Mouse (Mus musculus) heart, embryonic 11.5 days (tissue): ENCODE data around the gene Cks1b. TPM values are rescaled to one million over a fixed set of nuclear protein-coding genes. Genes with fewer than 3 reads are reported as not detected.

Experiments used
- ATAC-seq: fragments of 200-750 bp; cut with Nextera tagmentation; replicated peaks from 2 replicates; pipeline ENCODE4 v1.8.0; 2017; ENCODE audit warnings: moderate library complexity; ENCODE audit not compliant: insufficient number of reproducible peaks, low FRiP score, low TSS enrichment
- H3K27ac ChIP-seq: fragments of 300-500 bp; sonication (generic); 2 replicates; pipeline ENCODE4 v1.5.1; 2014; ENCODE audit warnings: mild to moderate bottlenecking, low read depth, low read length
- H3K27me3 ChIP-seq: fragments of 300-500 bp; sonication (generic); 2 replicates; pipeline ENCODE4 v1.6.1; 2014; ENCODE audit warnings: mild to moderate bottlenecking, low read length, mixed read lengths; ENCODE audit not compliant: control insufficient read depth, insufficient read depth
- H3K36me3 ChIP-seq: fragments of 300-500 bp; sonication (generic); 2 replicates; pipeline ENCODE4 v1.6.1; 2014; ENCODE audit warnings: mild to moderate bottlenecking, low read length, moderate library complexity, mixed read lengths; ENCODE audit not compliant: control insufficient read depth, insufficient read depth
- H3K4me1 ChIP-seq: fragments of 300-500 bp; sonication (generic); 2 replicates; pipeline ENCODE4 v1.6.1; 2014; ENCODE audit warnings: low read length; ENCODE audit not compliant: control insufficient read depth, insufficient read depth
- H3K4me2 ChIP-seq: fragments of 300-500 bp; sonication (generic); 2 replicates; pipeline ENCODE4 v1.6.1; 2014; ENCODE audit warnings: mild to moderate bottlenecking, moderate library complexity
- H3K4me3 ChIP-seq: fragments of 300-500 bp; sonication (generic); 2 replicates; pipeline ENCODE4 v1.5.1; 2014; ENCODE audit warnings: low read depth, low read length
- H3K9ac ChIP-seq: fragments of 300-500 bp; sonication (generic); 2 replicates; pipeline ENCODE4 v1.6.1; 2014; ENCODE audit warnings: mild to moderate bottlenecking, low read depth, low read length, moderate library complexity
- H3K9me3 ChIP-seq: fragments of 300-500 bp; sonication (generic); replicated peaks from 2 replicates; pipeline ENCODE4 v1.6.1; 2016; ENCODE audit warnings: low read length; ENCODE audit not compliant: control insufficient read depth
- WGBS: fragments of 180-500 bp; shearing (Covaris S2); extraction: QIAGEN DNeasy Blood & Tissue Kit; methylation state at CpG from one replicate; pipeline ENCODE4 v1.1.7; 2014; ENCODE audit not compliant: insufficient replicate concordance; 5-methylcytosine and 5-hydroxymethylcytosine counted together
- polyA plus RNA-seq: library from polyadenylated mRNA; unstranded; fragments of >200 nt; fragmentation: Nextera tagmentation; extraction: Ambion mirVana; gene quantifications from 2 replicates; pipeline ENCODE4 v1.2.1, GENCODE M21; 2014

Gene Cks1b
- polyA plus RNA-seq, 1 experiment from 2014 or later, result 411 TPM

DNA sequence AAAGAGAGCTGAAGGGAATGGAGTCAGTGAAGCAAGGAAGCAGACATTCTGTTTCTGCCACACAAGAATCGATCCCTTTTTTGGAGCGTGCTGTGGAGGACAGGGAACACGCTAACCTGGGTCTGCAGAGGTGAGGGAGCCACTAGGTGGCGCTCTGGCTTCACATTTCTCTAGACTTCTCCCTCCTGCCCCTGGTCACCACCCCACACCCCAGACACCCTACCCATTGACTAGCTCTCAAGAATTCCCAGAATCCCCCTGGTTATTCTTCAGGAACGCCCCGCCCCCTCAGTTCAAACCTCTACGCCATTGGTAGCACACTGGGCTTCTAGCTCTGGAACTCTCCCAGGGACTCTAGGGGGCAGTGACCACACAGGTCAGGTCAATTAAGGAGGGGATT lies 31.4 kb upstream of the Cks1b start:
- ATAC-seq, result no peak; the same call in 1 of the 2 replicates
- Histone ChIP-seq H3K27ac (peak overlapping the region; percentile 80), H3K4me1 (peaks cover 33% of the 10 kb centered on the region), H3K36me3 (peaks cover 8% of the 10 kb centered on the region), H3K4me2 (peak overlapping the region; percentile 38), H3K27me3 (no peaks in the 10 kb centered on the region), H3K4me3 (no peak overlapping the region), H3K9me3 (no peaks in the 10 kb centered on the region), H3K9ac (no peak overlapping the region)
- 41% methylated on average over 7 of the region's 7 CpGs for WGBS

DNA sequence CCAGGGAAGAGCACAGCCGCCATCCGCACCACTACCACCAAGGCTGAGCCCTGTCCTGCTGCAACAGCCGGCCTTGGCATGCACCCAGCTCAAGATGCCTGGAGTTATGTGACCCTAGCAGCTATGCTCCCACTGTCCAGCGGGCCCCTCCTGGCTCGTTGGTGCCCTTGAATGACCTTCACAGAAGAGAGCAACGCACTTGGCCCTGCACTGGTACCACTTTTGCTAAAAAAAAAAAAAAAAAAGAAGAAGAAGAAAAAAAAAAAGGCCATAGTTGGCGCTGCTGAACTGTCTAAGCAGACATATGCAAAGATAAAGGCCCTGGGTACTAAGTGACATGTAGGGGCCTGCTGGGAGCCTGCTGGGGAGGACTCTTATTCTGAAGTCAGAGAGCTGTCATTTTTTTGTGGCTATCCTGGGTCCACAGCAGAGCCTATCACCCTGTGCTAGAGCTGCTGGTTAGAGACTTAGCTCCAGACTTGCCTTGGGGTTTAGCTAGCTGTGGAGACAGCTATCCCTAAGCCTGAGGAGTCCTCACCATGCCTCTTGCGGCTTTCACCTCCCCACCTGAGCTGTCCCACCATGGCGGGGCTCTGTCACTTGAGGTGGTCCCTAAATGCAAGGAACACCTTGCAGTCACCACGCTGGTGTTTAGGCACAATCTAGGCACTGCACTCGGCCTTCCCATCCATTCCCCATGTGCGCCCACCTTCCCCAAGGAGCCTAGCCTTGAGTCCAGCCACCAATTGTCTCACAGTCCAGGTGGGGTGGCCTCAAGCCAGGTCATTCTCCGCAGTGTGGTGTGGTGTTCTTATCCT lies 30.7 kb upstream of the Cks1b start:
- H3K27me3 ChIP-seq, result no peaks in the 10 kb centered on the region
- peak overlapping the region; percentile 80 for H3K27ac ChIP-seq
- peak; percentile 55; the same call in 1 of the 2 replicates for ATAC-seq
- H3K4me2 ChIP-seq, result peak overlapping the region; percentile 38
- peaks cover 33% of the 10 kb centered on the region for H3K4me1 ChIP-seq
- peaks cover 8% of the 10 kb centered on the region for H3K36me3 ChIP-seq
- 0 out of 2 replicates have a peak overlapping the region, but pooled peaks have one; percentile 16 for H3K9ac ChIP-seq
- no peak overlapping the region for H3K4me3 ChIP-seq
- H3K9me3 ChIP-seq, result no peaks in the 10 kb centered on the region
- WGBS, result 43% methylated on average over 13 of the region's 13 CpGs

DNA sequence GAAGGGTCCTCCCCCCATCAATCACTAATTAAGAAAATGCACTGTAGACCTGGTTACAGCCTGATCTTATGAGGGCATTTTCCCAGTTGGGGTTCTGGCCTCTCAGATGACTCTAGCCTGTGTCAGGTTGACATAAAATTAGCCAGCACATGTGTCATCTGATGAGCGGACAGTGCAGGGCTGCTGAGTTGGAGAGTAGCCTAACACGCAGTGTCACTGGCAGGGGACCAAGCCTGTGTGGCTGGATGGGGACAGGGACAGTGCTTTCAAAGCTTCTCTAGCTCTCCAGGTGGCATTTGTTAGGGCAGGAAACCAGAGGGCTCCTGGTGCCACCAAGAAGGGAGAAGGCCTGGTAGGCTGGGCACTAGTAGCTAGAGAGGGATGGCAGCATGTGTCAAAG lies 22.5 kb upstream of the Cks1b start:
- H3K27me3 ChIP-seq, result no peaks in the 10 kb centered on the region
- 86% methylated on average over 2 of the region's 2 CpGs for WGBS
- H3K4me1 ChIP-seq, result peaks cover 12% of the 10 kb centered on the region; the same call in 1 of the 2 replicates
- no peak overlapping the region for H3K4me2 ChIP-seq
- no peak overlapping the region for H3K9ac ChIP-seq
- no peak overlapping the region for H3K4me3 ChIP-seq
- no peak overlapping the region for H3K27ac ChIP-seq
- no peaks in the 10 kb centered on the region for H3K9me3 ChIP-seq
- ATAC-seq, result no peak
- H3K36me3 ChIP-seq, result peaks cover 12% of the 10 kb centered on the region

DNA sequence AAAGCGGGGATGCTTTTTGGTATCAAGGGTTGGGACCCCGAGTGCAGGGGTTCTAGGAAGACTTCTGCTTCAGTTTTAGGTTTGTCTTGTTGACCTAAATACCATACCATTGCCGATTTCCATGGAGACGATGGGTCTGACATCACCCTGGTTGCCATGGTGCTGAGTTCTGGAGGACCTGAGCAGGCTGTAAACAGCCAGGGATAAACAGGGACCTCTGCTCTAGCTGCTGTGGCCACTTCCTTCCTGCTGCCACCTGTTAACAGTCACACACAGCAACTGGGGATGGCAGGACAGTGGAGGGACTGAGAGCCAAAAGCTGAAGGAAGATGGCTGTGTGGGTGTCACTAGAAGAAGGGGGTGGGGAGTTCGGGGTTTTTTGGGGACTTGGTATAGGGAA lies 19.1 kb upstream of the Cks1b start:
- 37% methylated on average over 5 of the region's 5 CpGs for WGBS
- peak overlapping the region; percentile 68 for H3K27ac ChIP-seq
- H3K4me2 ChIP-seq, result peak overlapping the region; percentile 72
- peak overlapping the region; percentile 78 for H3K9ac ChIP-seq
- no peaks in the 10 kb centered on the region for H3K27me3 ChIP-seq
- peaks cover 10% of the 10 kb centered on the region for H3K36me3 ChIP-seq
- peaks cover 12% of the 10 kb centered on the region; the same call in 1 of the 2 replicates for H3K4me1 ChIP-seq
- H3K4me3 ChIP-seq, result peak overlapping the region; percentile 57
- H3K9me3 ChIP-seq, result no peaks in the 10 kb centered on the region
- no peak for ATAC-seq

DNA sequence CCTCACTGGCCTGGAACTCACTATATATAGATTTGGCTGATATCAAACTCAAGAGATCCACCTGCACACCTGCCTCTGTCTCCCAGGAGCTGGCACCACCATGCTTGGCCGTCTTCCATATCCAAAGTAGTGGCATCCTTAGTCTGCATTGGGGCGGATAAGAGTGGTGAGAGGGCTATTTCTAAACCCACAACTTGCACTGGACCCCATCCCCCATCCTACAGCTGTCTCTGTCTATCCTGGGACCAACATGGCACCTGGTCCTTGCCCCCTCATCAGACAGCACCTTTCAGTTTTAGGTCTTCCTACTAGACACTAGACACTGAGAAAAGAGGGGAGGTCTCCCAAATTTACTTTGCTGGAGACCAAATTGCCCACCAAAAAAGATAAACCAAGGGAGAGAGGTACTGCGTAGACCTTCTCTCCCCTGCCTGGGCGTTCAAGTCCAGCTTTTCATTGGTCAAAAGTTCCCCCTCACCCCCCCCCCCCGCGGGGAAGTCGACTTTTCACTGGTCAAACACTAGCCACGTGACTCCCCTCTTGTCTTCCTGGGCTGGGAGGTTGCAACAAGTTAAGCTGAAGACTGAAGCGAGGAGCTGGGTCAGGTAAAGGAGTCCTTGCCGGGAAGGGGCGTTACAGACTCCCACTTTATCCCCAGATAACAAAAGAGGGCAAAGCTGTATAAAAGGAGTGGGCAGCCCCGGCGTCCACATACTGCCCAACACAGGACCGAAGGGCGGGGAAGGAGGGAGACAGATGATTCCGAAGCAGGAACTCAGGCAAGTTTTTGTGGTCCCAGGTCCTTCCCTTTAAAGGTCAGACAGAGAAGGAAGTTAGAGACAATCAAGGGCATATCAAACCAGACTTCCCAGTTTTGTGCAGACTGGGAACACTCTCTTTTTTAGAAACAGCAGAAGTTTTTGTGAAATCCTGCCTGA lies 18.3 kb upstream of the Cks1b start, which contains the start of gene Pbxip1:
Gene Pbxip1 (plus strand): TSS at position 531 of the 938 bp plus-strand sequence.
- Histone ChIP-seq H3K4me2 (peak within 1 kb of the TSS; percentile 72), H3K9me3 (no peaks in the 10 kb centered on the region), H3K27ac (peak within 1 kb of the TSS; percentile 68), H3K27me3 (no peaks in the 10 kb centered on the region), H3K36me3 (peaks cover 12% of the 10 kb centered on the region), H3K4me3 (peak within 1 kb of the TSS; percentile 57), H3K9ac (peak within 1 kb of the TSS; percentile 78), H3K4me1 (peaks cover 15% of the 10 kb centered on the region)
- 5% methylated on average over 16 of the region's 16 CpGs for WGBS
- ATAC-seq, result peak; percentile 60

DNA sequence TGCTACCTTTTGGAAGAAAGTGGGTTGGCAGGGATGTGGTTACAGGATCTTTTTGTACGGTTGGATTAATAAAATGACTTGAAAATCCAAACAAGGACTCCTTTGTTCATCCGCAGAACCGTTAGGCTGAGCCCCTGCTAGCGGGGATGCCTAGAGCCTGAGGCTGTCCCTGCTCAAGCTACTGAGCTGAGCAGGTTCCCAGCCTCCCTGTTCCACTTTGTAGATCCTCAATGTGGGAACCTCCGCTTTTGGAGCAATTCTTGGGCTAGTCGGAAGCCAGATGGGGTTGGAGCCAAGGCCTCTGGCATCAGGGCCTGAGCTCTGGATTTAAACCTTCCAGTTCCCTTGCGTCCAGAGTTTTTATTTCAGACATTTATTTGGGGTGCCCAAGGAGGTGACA lies 16.9 kb upstream of the Cks1b start:
- ATAC-seq, result no peak

DNA sequence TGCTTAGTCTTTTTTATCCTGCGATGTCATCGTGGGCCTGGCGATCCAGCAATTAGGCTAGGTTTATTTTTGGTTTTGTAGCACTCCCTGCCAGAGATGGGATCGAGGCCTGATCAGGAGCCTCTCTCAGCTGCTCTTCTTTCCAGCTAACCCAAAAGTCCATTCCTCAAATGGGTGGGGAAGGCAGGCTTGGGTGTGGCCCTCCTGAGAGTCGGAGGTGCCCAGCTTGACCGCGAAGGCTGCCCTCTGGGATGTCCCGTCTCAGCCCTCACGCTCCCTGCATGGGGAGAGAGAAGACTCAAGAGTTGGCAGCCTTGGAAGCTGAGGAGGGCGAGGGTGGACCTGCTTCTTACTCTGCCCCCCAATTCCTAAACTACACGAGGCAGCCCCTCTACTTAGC lies 16.3 kb upstream of the Cks1b start:
- no peak overlapping the region for H3K4me2 ChIP-seq
- no peaks in the 10 kb centered on the region for H3K9me3 ChIP-seq
- 76% methylated on average over 11 of the region's 11 CpGs for WGBS
- no peak overlapping the region for H3K4me3 ChIP-seq
- H3K9ac ChIP-seq, result no peak overlapping the region
- ATAC-seq, result no peak
- peaks cover 11% of the 10 kb centered on the region for H3K36me3 ChIP-seq
- no peak overlapping the region for H3K27ac ChIP-seq
- peaks cover 21% of the 10 kb centered on the region for H3K4me1 ChIP-seq
- no peaks in the 10 kb centered on the region for H3K27me3 ChIP-seq

More for the DNA sequence above, 16.9 kb upstream of the Cks1b start:
- WGBS, result 81% methylated on average over 7 of the region's 7 CpGs
- Histone ChIP-seq H3K4me3 (no peak overlapping the region), H3K27ac (no peak overlapping the region), H3K27me3 (no peaks in the 10 kb centered on the region), H3K9me3 (no peaks in the 10 kb centered on the region), H3K9ac (no peak overlapping the region), H3K36me3 (peaks cover 13% of the 10 kb centered on the region), H3K4me1 (peaks cover 21% of the 10 kb centered on the region), H3K4me2 (no peak overlapping the region)

DNA sequence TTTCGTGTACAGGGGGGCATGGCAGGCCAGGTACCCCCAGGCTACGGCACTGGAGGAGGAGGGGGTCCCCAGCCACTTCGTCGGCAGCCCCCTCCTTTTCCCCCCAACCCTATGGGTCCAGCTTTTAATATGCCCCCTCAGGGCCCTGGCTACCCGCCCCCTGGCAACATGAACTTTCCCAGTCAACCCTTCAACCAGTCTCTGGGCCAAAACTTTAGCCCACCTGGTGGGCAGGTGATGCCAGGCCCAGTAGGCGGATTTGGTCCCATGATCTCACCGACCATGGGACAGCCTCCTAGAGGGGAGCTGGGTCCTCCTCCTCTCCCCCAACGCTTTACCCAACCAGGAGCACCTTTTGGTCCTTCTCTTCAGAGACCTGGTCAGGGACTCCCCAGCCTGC lies 14.4 kb upstream of the Cks1b start:
- no peak overlapping the region for H3K27ac ChIP-seq
- H3K4me2 ChIP-seq, result no peak overlapping the region
- H3K4me1 ChIP-seq, result peaks cover 20% of the 10 kb centered on the region
- no peaks in the 10 kb centered on the region for H3K9me3 ChIP-seq
- peaks cover 11% of the 10 kb centered on the region for H3K36me3 ChIP-seq
- H3K27me3 ChIP-seq, result no peaks in the 10 kb centered on the region
- 90% methylated on average over 7 of the region's 8 CpGs for WGBS
- H3K9ac ChIP-seq, result no peak overlapping the region
- ATAC-seq, result no peak
- H3K4me3 ChIP-seq, result no peak overlapping the region
